Mouse (Mus musculus): ENCODE data around the gene Ascl5.

- TF ChIP-seq CTCF (IDR thresholded peaks at IDR 0.05; ENCODE audit: borderline replicate concordance, insufficient read depth, low read depth, low read length): no peak
- TF ChIP-seq POLR2A (IDR thresholded peaks at IDR 0.05; ENCODE audit: borderline replicate concordance, insufficient read depth, low read length): no peak
Measured at GRCm38 (mm10) chr1:136058594-136058993, 8.0 kb downstream of the Ascl5 start.
